Mouse (Mus musculus) CH12.LX (cell line): ENCODE data around the gene Tspan5. TPM values are rescaled to one million over a fixed set of nuclear protein-coding genes. Genes with fewer than 3 reads are reported as not detected.

Experiments
- DNase-seq: peaks from one replicate; pipeline ENCODE4 v3.0.0-alpha.2; 2013; ENCODE audit errors: extremely low read depth
- H3K27ac ChIP-seq: 2 replicates; pipeline ENCODE4 v1.5.1; 2012; ENCODE audit warnings: low read depth, mild to moderate bottlenecking, control low read depth, moderate library complexity; ENCODE audit not compliant: insufficient read depth
- H3K27me3 ChIP-seq: replicated peaks from 2 replicates; pipeline ENCODE3; 2012; ENCODE audit warnings: inconsistent platforms
- H3K36me3 ChIP-seq, 2 experiments: replicated peaks in 1 of 2; 2 replicates each; pipeline versions ENCODE3 to v1.6.1; 2012; ENCODE audit warnings: inconsistent platforms in 1 of 2, low read length in 1 of 2, mild to moderate bottlenecking in 1 of 2, mixed read lengths in 1 of 2, moderate library complexity in 1 of 2; ENCODE audit not compliant: control insufficient read depth in 1 of 2, insufficient read depth in 1 of 2
- H3K4me1 ChIP-seq, 2 experiments: 2 replicates each; pipeline ENCODE4 v1.6.1; 2012; ENCODE audit warnings: inconsistent platforms in 1 of 2, moderate library complexity in 1 of 2; ENCODE audit not compliant: insufficient read depth in 2 of 2, control insufficient read depth in 1 of 2
- H3K4me2 ChIP-seq: 2 replicates; pipeline ENCODE4 v1.6.1; 2012; ENCODE audit warnings: low read depth, mild to moderate bottlenecking, control low read depth; ENCODE audit not compliant: poor library complexity, insufficient read depth, severe bottlenecking
- H3K4me3 ChIP-seq, 3 experiments: fragments of 150-350 bp in 1 of 3; sonication (generic) in 1 of 3; replicated peaks in 1 of 3; 2 replicates each; pipeline versions ENCODE3 to v1.5.1; 2011 to 2012; ENCODE audit warnings: low read depth in 2 of 3, low read length in 2 of 3, mild to moderate bottlenecking in 2 of 3, moderate library complexity in 2 of 3, control low read depth in 1 of 3, improper control_type of control experiment in 1 of 3, inconsistent platforms in 1 of 3, mixed read lengths in 1 of 3; ENCODE audit not compliant: poor library complexity in 1 of 3
- H3K79me2 ChIP-seq: replicated peaks from 2 replicates; pipeline ENCODE4 v1.6.1; 2012; ENCODE audit warnings: mild to moderate bottlenecking, moderate library complexity; ENCODE audit not compliant: control insufficient read depth, poor library complexity, insufficient read depth, severe bottlenecking; ENCODE audit errors: extremely low read depth
- H3K9ac ChIP-seq: 2 replicates; pipeline ENCODE4 v1.6.1; 2012; ENCODE audit warnings: low read depth, mild to moderate bottlenecking, control low read depth, moderate library complexity; ENCODE audit not compliant: insufficient read depth
- H3K9me3 ChIP-seq: replicated peaks from 2 replicates; pipeline ENCODE3; 2012; ENCODE audit warnings: low read length, inconsistent platforms, mixed read lengths
- CHD1 ChIP-seq: IDR thresholded peaks from 2 replicates; pipeline ENCODE4 v1.6.1; 2012; ENCODE audit warnings: low read depth, low read length, improper control_type of control experiment, inconsistent platforms
- ELF1 ChIP-seq: IDR thresholded peaks from 2 replicates; pipeline ENCODE4 v1.6.1; 2014; ENCODE audit warnings: low read depth, mild to moderate bottlenecking, inconsistent platforms, low read length, improper control_type of control experiment
- HCFC1 ChIP-seq: IDR thresholded peaks from 2 replicates; pipeline ENCODE4 v1.6.1; 2012; ENCODE audit warnings: low read depth, mild to moderate bottlenecking, inconsistent platforms, low read length, improper control_type of control experiment
- JUN ChIP-seq: IDR thresholded peaks from 2 replicates; pipeline ENCODE4 v1.6.1; 2011; ENCODE audit warnings: low read depth, mild to moderate bottlenecking, low read length, improper control_type of control experiment, moderate library complexity; ENCODE audit not compliant: insufficient read depth
- JUND ChIP-seq: conservative IDR thresholded peaks from 2 replicates; pipeline ENCODE4 v1.6.1; 2011; ENCODE audit warnings: low read depth, low read length, improper control_type of control experiment
- KAT2A ChIP-seq: IDR thresholded peaks from 2 replicates; pipeline ENCODE4 v1.6.1; 2012; ENCODE audit warnings: low read length, improper control_type of control experiment, inconsistent platforms; ENCODE audit not compliant: insufficient replicate concordance
- MAFK ChIP-seq: IDR thresholded peaks from 2 replicates; pipeline ENCODE4 v1.6.1; 2011; ENCODE audit warnings: low read length, improper control_type of control experiment; ENCODE audit not compliant: insufficient replicate concordance
- MAX ChIP-seq: IDR thresholded peaks from 2 replicates; pipeline ENCODE4 v1.6.1; 2011; ENCODE audit warnings: low read length, improper control_type of control experiment
- MAZ ChIP-seq: IDR thresholded peaks from 2 replicates; pipeline ENCODE4 v1.6.1; 2012; ENCODE audit warnings: low read depth, mild to moderate bottlenecking, inconsistent platforms, low read length, improper control_type of control experiment, moderate library complexity
- MEF2A ChIP-seq: IDR thresholded peaks from 2 replicates; pipeline ENCODE4 v1.6.1; 2014; ENCODE audit warnings: low read depth, mild to moderate bottlenecking, inconsistent platforms, low read length, improper control_type of control experiment, borderline replicate concordance
- MYC ChIP-seq: IDR thresholded peaks from 2 replicates; pipeline ENCODE4 v1.6.1; 2011; ENCODE audit warnings: low read depth, mild to moderate bottlenecking, improper control_type of control experiment, low read length
- NELFE ChIP-seq: IDR thresholded peaks from 2 replicates; pipeline ENCODE4 v1.6.1; 2011; ENCODE audit warnings: low read depth, low read length, improper control_type of control experiment
- NRF1 ChIP-seq: IDR thresholded peaks from 2 replicates; pipeline ENCODE4 v1.6.1; 2014; ENCODE audit warnings: low read depth, mild to moderate bottlenecking, inconsistent platforms, low read length, improper control_type of control experiment, moderate library complexity
- POLR2A ChIP-seq: IDR thresholded peaks from 2 replicates; pipeline ENCODE4 v1.6.1; 2011; ENCODE audit warnings: low read depth, mild to moderate bottlenecking, improper control_type of control experiment, low read length
- RAD21 ChIP-seq: IDR thresholded peaks from 2 replicates; pipeline ENCODE4 v1.6.1; 2011; ENCODE audit warnings: low read depth, mild to moderate bottlenecking, low read length, improper control_type of control experiment, moderate library complexity
- SMC3 ChIP-seq: IDR thresholded peaks from 2 replicates; pipeline ENCODE4 v1.6.1; 2011; ENCODE audit warnings: low read depth, low read length, improper control_type of control experiment
- ZMIZ1 ChIP-seq: IDR thresholded peaks from 2 replicates; pipeline ENCODE4 v1.6.1; 2012; ENCODE audit warnings: low read depth, mild to moderate bottlenecking, inconsistent platforms, low read length, improper control_type of control experiment
- dilution Hi-C: fragments of 300-500 bp; cut with MboI; formaldehyde crosslinking; loops from 2 replicates; pipeline ENCODE4 v1.14.3; 2020; ENCODE audit warnings: low sequenced_read_pairs; ENCODE audit not compliant: extremely low pct_unique_long_range_greater_than_20kb, extremely low pct_ligation_motif_present
- in situ Hi-C: fragments of 300-500 bp; cut with MboI; formaldehyde crosslinking; loops from 3 replicates; pipeline ENCODE4 v1.14.3; 2019; ENCODE audit warnings: low sequenced_read_pairs, low pct_ligation_motif_present, low pct_unique_long_range_greater_than_20kb, mixed read lengths
- polyA plus RNA-seq: library from polyadenylated mRNA; unstranded; fragments of >175 nt; gene quantifications from 2 replicates; pipeline ENCODE4 v1.2.1, GENCODE M21; 2012; ENCODE audit warnings: low read depth; ENCODE audit not compliant: insufficient read length
- total RNA-seq, 2 experiments: library from RNA; depleted of rRNA; stranded (reverse); fragments of 300-350 nt in 1 of 2; fragments of >200 nt in 1 of 2; gene quantifications; 2 replicates each; pipeline ENCODE4 v1.2.3; 2012 to 2014

Gene Tspan5
- total and polyA plus RNA-seq, 3 experiments: 17.2 to 43.1 (median 25.9) TPM

GRCm38 (mm10) chr3:138768541-138769093 is 26.6 kb downstream of the Tspan5 start:
- Histone ChIP-seq H3K9ac (no peak overlapping the region), H3K4me2 (no peak overlapping the region), H3K79me2 (no peaks in the 10 kb centered on the region), H3K36me3 (peaks cover 0 to 16% of the 10 kb centered on the region in 2 experiments), H3K4me1 (peaks cover 0 to 24% of the 10 kb centered on the region in 2 experiments; a peak in 2 of 4 replicates), H3K4me3 (no peak overlapping the region), H3K27me3 (no peaks in the 10 kb centered on the region), H3K27ac (no peak overlapping the region), H3K9me3 (no peaks in the 10 kb centered on the region)
- no peak for DNase-seq
- TF ChIP-seq RAD21 (no peak), JUND (no peak), POLR2A (no peak)
- dilution Hi-C loops (no loop called here), in situ Hi-C loops (no loop called here)

GRCm38 (mm10) chr3:138770650-138771331 is 28.8 kb downstream of the Tspan5 start:
- Histone ChIP-seq H3K27ac (no peak overlapping the region), H3K4me3 (no peak overlapping the region), H3K9ac (no peak overlapping the region)
- no peak for TF ChIP-seq MEF2A
- no peak for TF ChIP-seq NRF1
- no peak for TF ChIP-seq ZMIZ1
- TF ChIP-seq MAZ: no peak
- TF ChIP-seq MAFK: no peak
- TF ChIP-seq MAX: no peak
- TF ChIP-seq JUN: no peak
- TF ChIP-seq HCFC1: no peak
- no peak for TF ChIP-seq CHD1
- TF ChIP-seq ELF1: no peak
- no peak for TF ChIP-seq NELFE
- no peak for TF ChIP-seq RAD21
- TF ChIP-seq MYC: no peak
- TF ChIP-seq KAT2A: no peak
- no peak for TF ChIP-seq SMC3
- TF ChIP-seq, all 38 proteins: peak for 0
- Histone ChIP-seq H3K36me3 (peaks cover 0 to 13% of the 10 kb centered on the region in 2 experiments), H3K9me3 (no peaks in the 10 kb centered on the region), H3K79me2 (no peaks in the 10 kb centered on the region), H3K4me2 (no peak overlapping the region), H3K4me1 (peaks cover 0 to 24% of the 10 kb centered on the region in 2 experiments; a peak in 2 of 4 replicates), H3K27me3 (no peaks in the 10 kb centered on the region)
- peak; percentile 21 for DNase-seq
- in situ Hi-C loops: no loop called here
- dilution Hi-C loops: no loop called here
